Mouse (Mus musculus): ENCODE measurements around the gene Nfib.
"Not testable (repeated sequence)": the region's sequence is repeated elsewhere in the genome, so short reads cannot be mapped to it uniquely, and the experiment has no call there.

Nfib gene

DNA sequence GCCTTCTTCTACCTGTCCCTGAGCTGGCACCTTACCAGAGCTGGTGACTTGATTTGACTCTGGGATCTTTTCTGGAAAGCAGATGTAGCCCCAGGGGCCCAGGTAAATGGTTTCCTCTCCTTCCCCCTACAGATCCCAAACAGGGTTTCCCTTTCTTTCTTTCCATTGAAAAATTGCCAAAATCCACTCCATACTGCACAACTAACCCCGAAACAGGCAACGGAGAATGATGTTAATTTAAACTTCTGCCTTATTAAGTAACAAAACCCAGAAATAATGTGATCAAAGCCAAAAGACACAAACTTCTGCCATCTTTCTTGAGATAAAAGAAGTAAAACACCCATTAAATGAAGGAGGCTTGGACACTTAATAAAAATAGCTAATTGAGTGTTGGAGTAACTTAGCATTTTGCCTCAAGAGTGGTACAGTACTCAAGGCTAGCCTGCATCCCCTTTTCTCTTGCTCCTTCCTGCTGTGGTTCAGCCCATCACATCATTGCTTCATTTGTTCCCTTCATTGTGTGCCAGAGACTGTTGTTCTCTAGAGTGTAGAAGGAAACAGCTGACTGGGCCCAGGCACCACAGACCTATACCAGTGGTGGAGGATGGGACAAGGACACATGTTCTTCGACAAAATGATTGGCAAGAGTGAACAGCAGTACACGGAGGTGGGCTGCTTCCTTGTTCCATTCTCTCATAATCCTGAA lies 432.3 kb downstream of the Nfib start:
- CTCF ChIA-PET, result no interaction called here

DNA sequence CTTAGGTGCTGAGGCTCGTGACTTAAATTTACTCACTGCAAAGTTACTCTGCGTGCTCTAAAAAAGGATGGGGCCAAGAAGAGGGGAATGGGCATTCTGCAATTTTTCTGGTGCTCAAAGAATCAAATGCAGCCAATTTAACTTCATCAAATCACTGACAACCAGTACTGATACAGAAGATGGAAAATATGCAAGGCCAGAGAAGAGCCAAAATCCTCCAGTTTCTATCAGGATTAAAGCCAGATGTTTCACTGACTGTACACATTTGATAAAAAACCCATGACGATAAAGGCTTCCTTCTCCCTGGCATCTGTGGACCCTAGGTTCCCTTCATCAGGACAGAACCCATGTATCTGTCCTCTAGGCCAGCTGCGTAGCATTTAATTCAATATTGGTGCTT lies 433.5 kb downstream of the Nfib start:
- ChIA-PET POLR2A (interaction anchor here in 1 of 4 experiments (0.6 kb wide), 1 partner anchor 1394 kb away, joined by 4 read pairs; no protein-coding TSS in a partner anchor), CTCF (no interaction called here)

More for the DNA sequence above, 432.3 kb downstream of the Nfib start:
- POLR2A ChIA-PET, result no interaction called here

DNA sequence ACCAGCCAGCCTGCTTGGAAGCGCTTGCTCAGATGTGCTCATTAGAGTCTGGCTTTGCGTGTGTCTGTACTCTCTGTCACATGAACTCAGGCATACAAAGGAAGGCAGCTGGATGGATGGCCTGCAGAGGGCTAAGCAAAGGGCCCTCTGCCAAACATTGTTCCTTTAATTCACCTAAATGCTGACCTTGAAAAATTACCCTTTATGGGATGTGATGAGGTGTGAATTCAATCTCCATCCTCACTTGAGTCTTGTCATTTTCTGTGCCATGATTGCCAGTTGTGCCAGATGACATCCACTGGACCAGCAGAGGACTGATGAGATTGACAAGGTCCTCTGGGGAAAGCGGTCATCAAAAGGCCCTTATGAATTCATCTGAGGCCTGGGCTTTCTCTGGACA lies 434.0 kb downstream of the Nfib start:
- POLR2A ChIA-PET, result no interaction called here
- CTCF ChIA-PET, result no interaction called here

DNA sequence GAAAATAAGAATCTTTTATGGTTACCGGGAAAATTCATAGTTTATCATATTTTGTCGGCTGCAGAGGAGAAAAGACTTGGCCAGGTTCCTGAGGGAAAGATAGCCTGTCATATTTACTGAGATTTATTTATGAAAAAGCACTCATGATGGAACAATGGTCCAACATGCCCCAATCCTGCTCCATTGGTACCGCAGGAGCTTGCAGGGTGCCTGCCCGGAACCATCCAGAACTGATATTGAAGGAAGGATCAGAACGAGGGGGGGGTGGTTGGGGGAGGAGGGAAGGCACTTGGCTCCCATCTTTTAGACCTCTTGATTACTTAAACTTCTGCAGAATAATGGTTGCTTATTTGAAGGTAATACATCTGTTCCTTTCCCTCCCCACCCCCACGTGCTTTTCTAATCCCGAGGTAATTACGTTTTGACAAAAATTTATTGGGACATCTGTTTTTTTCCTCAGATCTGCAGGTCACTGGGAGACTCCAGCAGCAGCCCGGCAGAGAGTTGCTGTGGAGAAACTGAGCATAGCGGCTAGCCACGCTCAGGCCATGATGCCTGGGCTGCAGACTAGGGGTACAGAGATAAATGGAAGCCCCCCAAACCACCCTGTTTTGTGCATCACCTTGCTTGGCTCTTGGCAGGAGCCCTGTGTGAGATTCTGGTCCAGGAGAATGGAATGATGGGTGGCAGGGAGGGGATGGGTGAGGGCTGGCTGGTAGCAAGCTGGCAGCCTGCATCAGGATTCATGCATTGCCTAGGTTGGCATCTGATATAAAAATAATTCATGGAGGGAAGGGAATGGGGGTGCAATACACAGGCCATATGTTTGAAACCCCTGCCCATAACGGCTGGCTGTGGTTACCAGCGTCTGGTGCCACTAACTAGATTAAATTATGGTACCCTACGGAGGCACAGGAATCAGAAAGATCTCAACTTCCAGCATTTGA lies 437.4 kb downstream of the Nfib start:
- ChIA-PET CTCF (interaction anchor here in 1 of 4 experiments (0.6 kb wide), 1 partner anchor 86 kb away, joined by 3 read pairs; no protein-coding TSS in a partner anchor), POLR2A (no interaction called here)

DNA sequence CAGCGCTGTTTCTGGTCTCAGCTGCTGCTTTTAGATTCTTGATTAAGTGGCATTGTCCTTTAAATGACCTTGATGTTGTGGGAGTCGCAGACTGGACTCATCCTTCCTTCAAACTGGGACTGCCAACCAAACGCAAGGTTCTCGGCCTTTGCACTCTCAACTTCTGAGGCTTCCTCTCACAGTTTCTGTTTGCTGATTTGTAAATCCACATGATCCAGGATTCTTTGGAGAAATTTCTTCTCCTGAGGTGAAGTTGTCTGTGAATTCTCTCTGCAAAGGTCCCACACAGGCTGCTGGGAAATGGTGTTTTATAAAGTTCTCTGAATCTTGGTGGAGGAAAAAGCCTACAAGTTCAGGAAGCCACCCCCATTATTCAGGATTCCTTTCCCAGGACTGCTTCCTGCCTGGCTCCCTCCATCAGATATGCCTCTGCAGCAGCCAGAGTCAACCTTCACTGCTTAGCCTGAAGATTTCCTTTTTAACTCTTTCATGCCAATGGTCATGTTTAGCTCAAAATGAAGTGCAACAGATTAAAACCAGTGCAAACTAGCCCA lies 439.4 kb downstream of the Nfib start:
- POLR2A ChIA-PET, result interaction anchor here in 1 of 4 experiments (0.7 kb wide), 1 partner anchor 77 kb away, joined by 4 read pairs; no protein-coding TSS in a partner anchor
- CTCF ChIA-PET, result interaction anchor here in 1 of 4 experiments (0.6 kb wide), 1 partner anchor 1235 kb away, joined by 4 read pairs; no protein-coding TSS in a partner anchor

DNA sequence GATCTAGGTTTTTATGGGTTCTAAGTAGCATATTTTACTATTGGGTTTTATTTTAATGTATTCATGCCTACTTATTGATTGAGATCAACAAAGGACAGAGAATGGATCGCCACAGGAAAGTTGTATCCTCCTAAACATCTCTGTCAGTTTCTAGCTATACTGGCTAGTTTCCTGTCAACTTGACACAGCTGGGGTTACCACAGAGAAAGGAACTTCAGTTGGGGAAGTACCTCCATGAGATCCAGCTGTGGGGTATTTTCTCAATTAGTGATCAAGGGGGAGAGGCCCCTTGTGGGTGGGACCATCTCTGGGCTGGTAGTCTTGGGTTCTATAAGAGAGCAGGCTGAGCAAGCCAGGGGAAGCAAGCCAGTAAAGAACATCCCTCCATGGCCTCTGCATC lies 447.0 kb downstream of the Nfib start:
- CTCF ChIA-PET, POLR2A ChIA-PET: not testable (repeated sequence)

DNA sequence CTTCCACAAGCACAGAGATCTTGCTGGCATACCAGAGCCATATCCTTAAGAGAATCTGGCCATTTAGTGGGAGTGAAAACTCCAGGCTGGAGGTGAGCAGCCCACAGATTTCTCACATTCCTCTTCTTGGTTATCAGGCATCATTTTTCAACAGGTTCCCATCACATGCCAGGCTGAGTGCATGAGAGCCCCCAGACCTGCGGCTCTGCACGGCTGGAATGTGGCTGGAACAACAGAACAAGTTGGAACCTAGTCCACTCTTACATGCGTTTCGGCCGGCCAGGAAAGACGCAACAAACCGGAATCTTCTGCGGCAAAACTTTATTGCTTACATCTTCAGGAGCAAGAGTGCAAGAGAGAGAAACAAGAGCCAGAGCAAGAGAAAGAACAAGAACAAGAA lies 453.5 kb downstream of the Nfib start:
- ChIA-PET CTCF (no interaction called here), POLR2A (no interaction called here)

DNA sequence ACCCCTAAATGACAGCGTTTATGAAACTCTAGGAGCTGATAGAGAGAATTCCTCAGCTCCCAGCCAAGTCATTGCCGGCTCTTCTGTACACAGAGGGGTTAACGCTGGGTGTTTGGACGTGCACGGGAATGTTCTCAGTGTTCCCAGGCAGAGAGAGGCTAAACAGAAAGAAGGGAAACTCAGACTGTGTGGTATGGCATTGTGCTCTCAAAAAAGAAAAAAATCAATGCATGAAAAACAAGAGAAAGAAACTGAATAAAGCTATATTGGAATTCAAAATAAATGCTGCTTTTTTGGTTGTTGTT lies 455.2 kb downstream of the Nfib start:
- POLR2A ChIA-PET, result interaction anchor here in 1 of 4 experiments (0.9 to 1.0 kb wide), 2 partner anchors 11 kb away, joined by 3 read pairs; no protein-coding TSS in a partner anchor
- CTCF ChIA-PET, result no interaction called here

DNA sequence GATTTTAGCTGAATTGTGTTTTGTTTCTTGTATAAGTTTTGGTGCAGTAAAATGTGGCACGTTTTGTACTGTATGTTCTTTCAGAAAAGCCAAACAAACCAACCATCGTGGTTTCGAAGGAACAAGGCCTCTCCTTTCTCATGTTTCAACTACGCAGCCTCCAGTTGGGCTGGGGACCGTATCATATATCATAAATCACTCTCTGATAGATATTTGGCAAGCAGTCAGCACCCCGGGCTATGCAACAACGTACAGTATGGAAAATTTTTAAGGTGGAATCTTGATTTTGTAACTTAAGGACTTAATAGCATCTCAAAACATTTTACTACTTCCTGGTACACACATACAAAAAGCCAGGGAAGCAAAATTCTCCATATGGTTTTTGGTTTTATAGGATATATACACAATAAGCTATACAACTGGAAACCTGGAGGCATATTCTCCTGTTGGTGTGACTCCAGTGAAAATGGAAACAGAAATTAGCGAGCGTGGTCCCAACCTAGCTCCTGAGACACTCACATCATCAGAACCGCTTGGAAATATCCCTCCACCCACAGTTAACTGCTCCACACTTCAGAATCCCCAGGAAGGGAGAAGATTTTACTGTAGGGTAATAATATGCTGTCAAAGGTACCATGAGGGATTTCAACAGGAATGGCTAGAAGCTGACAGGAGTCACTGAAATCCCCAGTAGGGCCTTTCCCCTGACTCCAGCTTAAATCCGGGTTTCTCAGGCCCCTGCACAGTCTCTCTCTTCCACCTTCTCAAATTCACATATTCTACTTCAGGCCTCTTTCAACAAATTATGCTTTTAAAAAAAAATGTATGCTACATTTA lies 455.8 kb downstream of the Nfib start:
- POLR2A ChIA-PET, result interaction anchor here in 1 of 4 experiments (0.9 to 1.0 kb wide), 2 partner anchors 11 to 12 kb away, joined by 3 read pairs; no protein-coding TSS in a partner anchor

DNA sequence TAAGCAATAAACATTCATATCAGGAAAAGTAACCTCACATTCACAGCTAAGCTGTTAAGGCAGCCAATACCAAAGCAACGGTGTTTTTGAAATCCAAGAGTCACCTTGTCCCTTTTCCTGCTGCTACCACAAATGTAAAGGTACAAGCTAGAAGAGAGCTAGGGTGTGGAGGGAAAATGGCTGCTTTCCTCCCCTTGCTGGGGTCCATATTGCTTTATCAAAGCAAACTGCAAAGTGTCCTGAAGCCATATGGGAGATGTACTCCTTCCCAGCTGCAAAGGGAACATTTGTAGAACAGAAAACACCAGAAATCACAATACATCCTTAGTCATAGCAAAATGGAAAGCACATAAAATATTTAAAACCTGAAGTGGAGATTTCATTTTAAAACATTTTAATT lies 456.6 kb downstream of the Nfib start:
- CTCF ChIA-PET, result interaction anchor here in 1 of 4 experiments (0.6 kb wide), 2 partner anchors 78 to 294 kb away, joined by 5 to 13 read pairs; no protein-coding TSS in a partner anchor
- POLR2A ChIA-PET, result no interaction called here

More for the DNA sequence above, 455.8 kb downstream of the Nfib start:
- CTCF ChIA-PET, result interaction anchor here in 1 of 4 experiments (0.6 kb wide), 2 partner anchors 77 to 294 kb away, joined by 5 to 13 read pairs; no protein-coding TSS in a partner anchor

DNA sequence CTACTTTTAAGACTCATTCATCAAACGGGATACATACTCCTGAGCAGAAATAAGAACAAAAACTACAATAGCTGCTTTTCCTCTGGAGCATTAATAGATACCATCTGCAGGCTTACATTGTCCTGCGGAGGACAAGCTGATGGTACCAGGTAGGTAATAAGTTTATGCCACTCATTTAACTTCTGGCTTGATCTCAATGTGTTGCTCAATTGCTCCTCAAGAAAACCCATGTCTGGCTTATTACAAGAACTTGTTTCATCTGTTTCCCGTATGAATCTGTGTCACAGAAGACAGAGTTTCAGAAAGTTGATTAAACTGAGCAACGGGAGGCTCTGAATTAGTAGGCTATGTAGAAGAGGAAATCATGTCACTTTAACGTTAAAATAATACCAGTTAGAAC lies 457.5 kb downstream of the Nfib start:
- ChIA-PET CTCF (no interaction called here), POLR2A (no interaction called here)

DNA sequence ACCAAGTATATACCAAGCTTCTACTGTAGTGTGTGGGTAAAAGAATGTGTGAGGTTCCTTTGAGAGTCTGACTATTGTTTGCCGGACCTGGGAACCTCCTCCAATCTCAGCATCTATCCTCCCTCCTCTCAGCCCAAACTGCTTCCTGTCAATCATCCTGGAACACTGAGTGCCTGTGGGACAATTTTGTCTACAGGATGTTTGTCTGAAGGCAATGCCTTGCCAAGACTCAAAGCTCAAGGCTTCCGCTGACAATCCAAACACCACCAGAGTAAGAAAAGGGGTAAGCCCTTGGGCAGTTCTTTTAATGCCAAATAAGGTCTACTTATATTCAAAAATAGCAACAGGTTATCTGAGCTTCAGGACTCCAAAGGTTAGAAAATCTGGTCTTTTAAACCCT lies 459.3 kb downstream of the Nfib start:
- ChIA-PET CTCF (no interaction called here), POLR2A (no interaction called here)

Measured in embryonic stem cell, embryonic (primary cell).